Comparison of ENCODE assay signal across 8 mouse cellular contexts in the genomic region with DNA sequence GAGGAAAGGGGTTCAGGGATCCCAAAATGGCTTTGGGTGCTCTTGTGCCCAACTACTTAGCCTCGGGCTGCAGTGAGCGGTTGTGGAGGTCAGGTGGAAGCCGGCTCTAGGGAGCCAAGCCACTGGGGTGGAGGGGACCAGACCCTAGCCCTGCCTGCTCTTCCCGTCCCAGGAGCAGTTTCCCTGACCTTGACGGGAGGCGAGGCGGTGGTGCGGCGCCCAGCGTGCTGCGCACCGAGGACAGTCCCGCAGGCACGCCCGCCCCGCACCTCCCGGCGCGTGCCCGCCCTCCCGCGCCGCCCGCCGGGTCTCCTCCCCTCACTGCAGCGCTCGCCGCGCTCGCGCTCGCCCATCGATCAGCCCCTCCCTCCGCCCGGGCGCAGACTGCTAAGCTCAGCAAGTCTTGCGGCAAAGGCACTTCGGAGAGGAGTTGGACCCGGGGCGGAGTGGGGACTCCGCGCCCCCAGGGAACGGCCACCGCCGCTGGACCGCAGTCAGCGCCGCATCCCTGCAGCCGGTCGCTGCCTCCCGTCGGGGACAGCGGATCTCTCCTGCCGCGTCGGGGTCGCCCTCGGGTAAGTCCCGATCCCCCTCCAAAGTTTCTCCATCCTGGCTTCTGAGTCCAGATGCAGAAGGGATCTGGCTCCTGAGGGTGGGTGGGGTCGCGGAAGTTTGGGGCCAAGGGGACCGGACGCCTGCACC. TPM values are rescaled to one million over a fixed set of nuclear protein-coding genes. Genes with fewer than 3 reads are reported as not detected.
A peak's percentile ranks its signal among the peaks of the same experiment; 100 is the strongest.
DNase-seq lines count a peak whose midpoint lies in the region; ATAC-seq lines count a peak whose summit lies in the region.

Gene Syt2 (plus strand): TSS at position 417 of the 702 bp plus-strand sequence.

- intact Hi-C loops in gastrocnemius, postnatal 14 days (cut with DNase I; ENCODE audit: low total_unique reads), result no loop called here

- H3K4me2 ChIP-seq in kidney, embryonic 14.5 days (replicated peaks; ENCODE audit: low read depth, low read length), result peak within 1 kb of the TSS; percentile 91
- peak within 1 kb of the TSS; percentile 63 for H3K4me2 ChIP-seq in liver, embryonic 13.5 days
- peak within 1 kb of the TSS; percentile 86 for H3K4me2 ChIP-seq in neural tube, embryonic 12.5 days (replicated peaks)

- H3K4me1 ChIP-seq in megakaryocyte, embryonic 14.5 days, result peaks cover 25% of the 10 kb centered on the region
- H3K4me1 ChIP-seq in kidney, embryonic 14.5 days (ENCODE audit: control insufficient read depth, insufficient read depth, low read length), result peaks cover 20% of the 10 kb centered on the region
- H3K4me1 ChIP-seq in liver, embryonic 13.5 days (replicated peaks), result peaks cover 7% of the 10 kb centered on the region
- H3K4me1 ChIP-seq in neural tube, embryonic 12.5 days, result peaks cover 14% of the 10 kb centered on the region

- no peak within 1 kb of the TSS for H3K27ac ChIP-seq in kidney, embryonic 14.5 days (ENCODE audit: low read depth, low read length)
- no peak within 1 kb of the TSS for H3K27ac ChIP-seq in liver, embryonic 13.5 days
- H3K27ac ChIP-seq in neural tube, embryonic 12.5 days, result no peak within 1 kb of the TSS

- H3K9me3 ChIP-seq in megakaryocyte, embryonic 14.5 days, result no peaks in the 10 kb centered on the region
- H3K9me3 ChIP-seq in kidney, embryonic 14.5 days (ENCODE audit: control insufficient read depth, low read length), result no peaks in the 10 kb centered on the region
- no peaks in the 10 kb centered on the region for H3K9me3 ChIP-seq in liver, embryonic 13.5 days (replicated peaks)
- no peaks in the 10 kb centered on the region for H3K9me3 ChIP-seq in neural tube, embryonic 12.5 days

- peak within 1 kb of the TSS; percentile 51 for H3K9ac ChIP-seq in kidney, embryonic 14.5 days (ENCODE audit: low read depth, low read length)
- H3K9ac ChIP-seq in liver, embryonic 13.5 days, result peak within 1 kb of the TSS; percentile 3; the same call in 1 of the 2 replicates
- peak within 1 kb of the TSS; percentile 49 for H3K9ac ChIP-seq in neural tube, embryonic 12.5 days

- no peak for ATAC-seq in megakaryocyte, adult 5-6 weeks (ENCODE audit: poor library complexity, severe bottlenecking)
- peak; percentile 51 for ATAC-seq in kidney, embryonic 14.5 days (ENCODE audit: low FRiP score, low TSS enrichment)
- 0 out of 2 replicates have a peak, but pooled peaks have one; percentile 18 for ATAC-seq in liver, embryonic 13.5 days (ENCODE audit: low read depth)
- ATAC-seq in neural tube, embryonic 12.5 days (ENCODE audit: low FRiP score, low read depth), result peak; percentile 61
- ATAC-seq in activated CD4-positive, CD25-positive, alpha-beta regulatory T cell, adult 4 months, result no peak

- H3K27me3 ChIP-seq in megakaryocyte, embryonic 14.5 days (replicated peaks), result peaks cover 95% of the 10 kb centered on the region
- H3K27me3 ChIP-seq in kidney, embryonic 14.5 days (ENCODE audit: control insufficient read depth, insufficient read depth, low read length), result peaks cover 46% of the 10 kb centered on the region
- H3K27me3 ChIP-seq in liver, embryonic 13.5 days, result peaks cover 92% of the 10 kb centered on the region
- H3K27me3 ChIP-seq in neural tube, embryonic 12.5 days (replicated peaks), result peaks cover 65% of the 10 kb centered on the region

- WGBS in kidney, embryonic 14.5 days, result 0% methylated on average over 58 of the region's 63 CpGs
- under 1% methylated on average over 63 of the region's 63 CpGs for WGBS in liver, embryonic 13.5 days (ENCODE audit: insufficient replicate concordance)
- under 1% methylated on average over 62 of the region's 63 CpGs for WGBS in neural tube, embryonic 12.5 days

- DNase-seq in cerebellum, adult 8-10 months, result peak; percentile 73
- DNase-seq in gastrocnemius, postnatal 14 days, result peak; percentile 34
- DNase-seq in liver, embryonic 13.5 days, result no peak

- peak within 1 kb of the TSS; percentile 85 for H3K4me3 ChIP-seq in megakaryocyte, embryonic 14.5 days (replicated peaks)
- peak within 1 kb of the TSS; percentile 58 for H3K4me3 ChIP-seq in kidney, embryonic 14.5 days (ENCODE audit: low read length)
- peak within 1 kb of the TSS; percentile 48 for H3K4me3 ChIP-seq in liver, embryonic 13.5 days (replicated peaks)
- peak within 1 kb of the TSS; percentile 43 for H3K4me3 ChIP-seq in neural tube, embryonic 12.5 days

- H3K36me3 ChIP-seq in megakaryocyte, embryonic 14.5 days (replicated peaks; ENCODE audit: low read length), result no peaks in the 10 kb centered on the region
- H3K36me3 ChIP-seq in kidney, embryonic 14.5 days (ENCODE audit: control insufficient read depth, insufficient read depth, low read length), result no peaks in the 10 kb centered on the region
- no peaks in the 10 kb centered on the region for H3K36me3 ChIP-seq in liver, embryonic 13.5 days
- no peaks in the 10 kb centered on the region for H3K36me3 ChIP-seq in neural tube, embryonic 12.5 days

RNA-seq across cellular contexts. Expression of gene Syt2, which starts in this region (rescaled TPM):
- 0.01 TPM in 1 of 2 replicates, not detected in the other for polyA plus RNA-seq in megakaryocyte, embryonic 14.5 days (2012; ENCODE audit: insufficient read depth, low replicate concordance)
- total RNA-seq in megakaryocyte, adult 5-6 weeks (2015), result not detected in 2 replicates
- total RNA-seq in megakaryocyte, adult 5-6 weeks (2017), result not detected in 2 replicates
- total RNA-seq in gastrocnemius, postnatal 14 days (2021), result under 1 TPM; 0.04 to 0.29 TPM
- 1.2 and 1.3 TPM in 2 replicates for polyA plus RNA-seq in kidney, embryonic 14.5 days (2014; fragmentation: Nextera tagmentation; extraction: Ambion mirVana)
- polyA plus RNA-seq in liver, embryonic 13.5 days (2015; fragmentation: Nextera tagmentation; extraction: Ambion mirVana), result 0.08 TPM in 2 replicates
- 7.8 and 9.8 TPM in 2 replicates for polyA plus RNA-seq in neural tube, embryonic 12.5 days (2016; fragmentation: Nextera tagmentation; extraction: Ambion mirVana)
- under 1 TPM; 0.09 TPM for polyA plus RNA-seq in activated CD4-positive, CD25-positive, alpha-beta regulatory T cell, adult 4 months (2017; shearing (Covaris generic))

Comparison
In these comparisons a context has a peak if more than half of its experiments do, and no peak if none do; other contexts are left out.
1. Peak in DNase-seq in gastrocnemius, postnatal 14 days; RNA of the gene not detected or under 1 TPM.
2. Peak in ATAC-seq, H3K4me3 ChIP-seq, H3K9ac ChIP-seq and H3K4me2 ChIP-seq in liver, embryonic 13.5 days; RNA of the gene not detected or under 1 TPM.
3. ATAC-seq: peak in kidney, embryonic 14.5 days (single experiment) and neural tube, embryonic 12.5 days (single experiment); none in megakaryocyte, adult 5-6 weeks (single experiment) and activated CD4-positive, CD25-positive, alpha-beta regulatory T cell, adult 4 months (single experiment).
4. Peak in every context shown above with its lines, with median percentiles within 50 percentile points of each other: H3K4me3 ChIP-seq, H3K4me2 ChIP-seq and H3K9ac ChIP-seq.